Mouse (Mus musculus) cerebellum, adult (tissue): ENCODE results near the gene Rps6ka5.

Experiments used
- ATAC-seq: cut with Nextera tagmentation; 2 replicates; pipeline ENCODE4 v1.9.2; 2017; ENCODE audit warnings: mild to moderate bottlenecking, moderate library complexity, mixed read lengths; ENCODE audit not compliant: insufficient number of reproducible peaks, low FRiP score, low TSS enrichment

Gene Rps6ka5

GRCm38 (mm10) chr12:100538445-100539157 is 188.2 kb downstream of the Rps6ka5 start:
- no peak for ATAC-seq

GRCm38 (mm10) chr12:100537091-100537490 is 189.7 kb downstream of the Rps6ka5 start:
- ATAC-seq: no peak

GRCm38 (mm10) chr12:100535028-100535427 is 191.8 kb downstream of the Rps6ka5 start:
- no peak for ATAC-seq

- no peak for ATAC-seq
Measured at GRCm38 (mm10) chr12:100534028-100534427, 192.8 kb downstream of the Rps6ka5 start.

GRCm38 (mm10) chr12:100533209-100533608 is 193.6 kb downstream of the Rps6ka5 start:
- no peak for ATAC-seq

GRCm38 (mm10) chr12:100531740-100532139 is 195.0 kb downstream of the Rps6ka5 start:
- ATAC-seq: no peak

- no peak for ATAC-seq
Measured at GRCm38 (mm10) chr12:100530871-100531270, 195.9 kb downstream of the Rps6ka5 start.

GRCm38 (mm10) chr12:100529651-100530050 is 197.1 kb downstream of the Rps6ka5 start:
- no peak for ATAC-seq

- no peak for ATAC-seq
Measured at GRCm38 (mm10) chr12:100529172-100529571, 197.6 kb downstream of the Rps6ka5 start.

- ATAC-seq: no peak
Measured at GRCm38 (mm10) chr12:100528246-100528645, 198.5 kb downstream of the Rps6ka5 start.

GRCm38 (mm10) chr12:100527753-100528152 is 199.0 kb downstream of the Rps6ka5 start:
- ATAC-seq: peak; percentile 98

GRCm38 (mm10) chr12:100527241-100527640 is 199.5 kb downstream of the Rps6ka5 start:
- ATAC-seq: no peak

- ATAC-seq: no peak
Measured at GRCm38 (mm10) chr12:100525939-100526338, 200.8 kb downstream of the Rps6ka5 start.

GRCm38 (mm10) chr12:100520794-100521186 is 206.0 kb downstream of the Rps6ka5 start, which contains the start of gene Ttc7b:
Ttc7b (minus strand) TSS chr12:100520826.
- peak; percentile 64 for ATAC-seq

- peak; percentile 38; the same call in 1 of the 2 replicates for ATAC-seq
Measured at GRCm38 (mm10) chr12:100520077-100520793, 206.5 kb downstream of the Rps6ka5 start.

GRCm38 (mm10) chr12:100519684-100520076 is 207.1 kb downstream of the Rps6ka5 start:
- 0 out of 2 replicates have a peak, but pooled peaks have one; percentile 28 for ATAC-seq

GRCm38 (mm10) chr12:100517371-100517770 is 209.4 kb downstream of the Rps6ka5 start:
- no peak for ATAC-seq

GRCm38 (mm10) chr12:100516161-100516838 is 210.5 kb downstream of the Rps6ka5 start:
- no peak for ATAC-seq

GRCm38 (mm10) chr12:100515493-100515892 is 211.3 kb downstream of the Rps6ka5 start:
- no peak for ATAC-seq

GRCm38 (mm10) chr12:100514611-100515010 is 212.2 kb downstream of the Rps6ka5 start:
- no peak for ATAC-seq

- ATAC-seq: no peak
Measured at GRCm38 (mm10) chr12:100513131-100513530, 213.7 kb downstream of the Rps6ka5 start.
